Mouse (Mus musculus) cerebellum, adult 2 months (tissue): ENCODE data around the gene Lama4. TPM values are rescaled to one million over a fixed set of nuclear protein-coding genes. Genes with fewer than 3 reads are reported as not detected.

Experiments
- DNase-seq, 2 experiments: peaks; one replicate each; pipeline ENCODE4 v3.0.0; 2021
- H3K27ac ChIP-seq: fragments of 200-500 bp; 2 replicates; pipeline ENCODE4 v1.5.1; 2012; ENCODE audit warnings: low read length, control low read depth, inconsistent platforms; ENCODE audit not compliant: insufficient read depth
- H3K27me3 ChIP-seq: fragments of 200-500 bp; 2 replicates; pipeline ENCODE4 v1.6.1; 2012; ENCODE audit warnings: inconsistent platforms, mild to moderate bottlenecking, low read length, moderate library complexity; ENCODE audit not compliant: control insufficient read depth, insufficient read depth
- H3K4me1 ChIP-seq: fragments of 200-500 bp; 2 replicates; pipeline ENCODE4 v1.6.1; 2011; ENCODE audit warnings: low read length; ENCODE audit not compliant: control insufficient read depth, insufficient read depth
- H3K4me3 ChIP-seq: fragments of 200-500 bp; replicated peaks from 2 replicates; pipeline ENCODE3; 2011; ENCODE audit warnings: mild to moderate bottlenecking, low read depth, low read length, control low read depth; ENCODE audit not compliant: insufficient read depth
- CTCF ChIP-seq: fragments of 200-500 bp; IDR thresholded peaks from 2 replicates; pipeline ENCODE4 v1.5.1; 2011; ENCODE audit warnings: low read depth, mild to moderate bottlenecking, control low read depth, low read length, moderate library complexity, borderline replicate concordance; ENCODE audit not compliant: insufficient read depth
- POLR2A ChIP-seq: fragments of 200-500 bp; IDR thresholded peaks from 2 replicates; pipeline ENCODE4 v1.6.1; 2011; ENCODE audit warnings: low read length, control low read depth, borderline replicate concordance; ENCODE audit not compliant: insufficient read depth
- WGBS: fragments of 180-500 bp; shearing (Covaris S2); methylation state at CpG from one replicate; pipeline ENCODE4 v1.1.7; 2018; 5-methylcytosine and 5-hydroxymethylcytosine counted together
- polyA plus RNA-seq: library from polyadenylated mRNA; depleted of rRNA; stranded (reverse); fragments of >200 nt; gene quantifications from 2 replicates; pipeline ENCODE4 v1.2.3, GENCODE M21; 2012

Lama4 gene
- polyA plus RNA-seq, 1 experiment, result 2.1 TPM

- TF ChIP-seq POLR2A, result no peak
- Histone ChIP-seq H3K4me3 (no peak overlapping the region), H3K27me3 (no peaks in the 10 kb centered on the region), H3K4me1 (no peaks in the 10 kb centered on the region), H3K27ac (no peak overlapping the region)
- no peak for DNase-seq
Observed at GRCm38 (mm10) chr10:39003520-39003919, 38.2 kb downstream of the Lama4 start.

GRCm38 (mm10) chr10:39005494-39005893, 40.2 kb downstream of the Lama4 start:
- H3K27ac ChIP-seq, result no peak overlapping the region
- no peak for DNase-seq
- no peaks in the 10 kb centered on the region for H3K4me1 ChIP-seq
- H3K27me3 ChIP-seq, result no peaks in the 10 kb centered on the region
- H3K4me3 ChIP-seq, result no peak overlapping the region
- TF ChIP-seq POLR2A, result no peak
- TF ChIP-seq CTCF, result no peak
- 82% methylated on average over 8 of the region's 8 CpGs for WGBS

GRCm38 (mm10) chr10:39006433-39007105, 41.3 kb downstream of the Lama4 start:
- no peak overlapping the region for H3K4me3 ChIP-seq
- no peaks in the 10 kb centered on the region for H3K27me3 ChIP-seq
- no peak for DNase-seq
- WGBS, result 39% methylated on average over 4 of the region's 4 CpGs
- TF ChIP-seq CTCF (no peak), POLR2A (no peak)
- no peak overlapping the region for H3K27ac ChIP-seq
- H3K4me1 ChIP-seq, result no peaks in the 10 kb centered on the region

GRCm38 (mm10) chr10:39014836-39015235, 49.5 kb downstream of the Lama4 start:
- H3K27me3 ChIP-seq, result no peaks in the 10 kb centered on the region
- no peak overlapping the region for H3K27ac ChIP-seq
- no peaks in the 10 kb centered on the region for H3K4me1 ChIP-seq
- DNase-seq, result no peak
- WGBS, result 56% methylated on average over 2 of the region's 2 CpGs
- H3K4me3 ChIP-seq, result no peak overlapping the region
- TF ChIP-seq CTCF (no peak), POLR2A (no peak)

GRCm38 (mm10) chr10:39017986-39018385, 52.7 kb downstream of the Lama4 start:
- 69% methylated on average over 4 of the region's 4 CpGs for WGBS
- Histone ChIP-seq H3K27ac (no peak overlapping the region), H3K27me3 (no peaks in the 10 kb centered on the region), H3K4me1 (no peaks in the 10 kb centered on the region), H3K4me3 (no peak overlapping the region)
- no peak for DNase-seq
- no peak for TF ChIP-seq POLR2A
- no peak for TF ChIP-seq CTCF

GRCm38 (mm10) chr10:39018635-39019034, 53.3 kb downstream of the Lama4 start:
- TF ChIP-seq POLR2A (no peak), CTCF (no peak)
- H3K4me3 ChIP-seq, result no peak overlapping the region
- H3K27me3 ChIP-seq, result no peaks in the 10 kb centered on the region
- 73% methylated on average over 1 of the region's 1 CpGs for WGBS
- H3K4me1 ChIP-seq, result no peaks in the 10 kb centered on the region
- no peak for DNase-seq
- no peak overlapping the region for H3K27ac ChIP-seq

GRCm38 (mm10) chr10:39023618-39024256, 58.4 kb downstream of the Lama4 start:
- no peaks in the 10 kb centered on the region for H3K4me1 ChIP-seq
- WGBS, result 74% methylated on average over 5 of the region's 5 CpGs
- H3K27me3 ChIP-seq, result no peaks in the 10 kb centered on the region
- DNase-seq, result no peak
- H3K4me3 ChIP-seq, result no peak overlapping the region
- TF ChIP-seq CTCF (no peak), POLR2A (no peak)
- H3K27ac ChIP-seq, result no peak overlapping the region

GRCm38 (mm10) chr10:39026529-39026928, 61.2 kb downstream of the Lama4 start:
- Histone ChIP-seq H3K4me3 (no peak overlapping the region), H3K27me3 (no peaks in the 10 kb centered on the region), H3K4me1 (no peaks in the 10 kb centered on the region), H3K27ac (no peak overlapping the region)
- no peak for TF ChIP-seq POLR2A
- no peak for TF ChIP-seq CTCF
- no peak for DNase-seq
- 92% methylated on average over 8 of the region's 8 CpGs for WGBS
